ENCODE assay signal across 8 mouse cellular contexts in genomic region chr11:113703758-113704157, GRCm38 (mm10). TPM values are rescaled to one million over a fixed set of nuclear protein-coding genes. Genes with fewer than 3 reads are reported as not detected.
A peak's percentile ranks its signal among the peaks of the same experiment; 100 is the strongest.
DNase-seq lines count a peak whose midpoint lies in the region; ATAC-seq and TF ChIP-seq lines count a peak whose summit lies in the region.

No protein-coding gene starts in this region.

- ATAC-seq in granulocyte monocyte progenitor cell, adult 5-6 weeks (replicated peaks; ENCODE audit: poor library complexity, severe bottlenecking), result peak; percentile 84
- peak; percentile 55; the same call in 1 of the 2 replicates for ATAC-seq in limb, embryonic 13.5 days (ENCODE audit: low FRiP score, low read depth)
- peak; percentile 62; the same call in 1 of the 2 replicates for ATAC-seq in midbrain, postnatal 0 days (ENCODE audit: low FRiP score)
- peak; percentile 72; the same call in 1 of the 2 replicates for ATAC-seq in stomach, embryonic 16.5 days (ENCODE audit: insufficient read depth, low FRiP score)

- H3K4me3 ChIP-seq in limb, embryonic 13.5 days, result no peak overlapping the region
- H3K4me3 ChIP-seq in midbrain, postnatal 0 days (ENCODE audit: low read depth, low read length), result no peak overlapping the region
- H3K4me3 ChIP-seq in stomach, embryonic 16.5 days (replicated peaks; ENCODE audit: low read length), result no peak overlapping the region

- peaks cover 6% of the 10 kb centered on the region for H3K4me1 ChIP-seq in limb, embryonic 13.5 days
- H3K4me1 ChIP-seq in midbrain, postnatal 0 days (ENCODE audit: insufficient read depth, low read length), result no peaks in the 10 kb centered on the region
- H3K4me1 ChIP-seq in stomach, embryonic 16.5 days (ENCODE audit: control insufficient read depth, insufficient read depth, low read length), result 0 out of 2 replicates have a peak, but pooled peaks cover 4% of the 10 kb centered on the region

- 29% methylated on average over 5 of the region's 5 CpGs for WGBS in limb, embryonic 13.5 days
- WGBS in midbrain, postnatal 0 days, result 31% methylated on average over 5 of the region's 5 CpGs
- 27% methylated on average over 5 of the region's 5 CpGs for WGBS in stomach, embryonic 16.5 days

- TF ChIP-seq CTCF in midbrain, postnatal 0 days (IDR thresholded peaks at IDR 0.05), result peak; percentile 100

- 0 out of 2 replicates have a peak, but pooled peaks cover 3% of the 10 kb centered on the region for H3K27me3 ChIP-seq in limb, embryonic 13.5 days
- no peaks in the 10 kb centered on the region for H3K27me3 ChIP-seq in midbrain, postnatal 0 days (ENCODE audit: insufficient read depth, low read length)
- no peaks in the 10 kb centered on the region for H3K27me3 ChIP-seq in stomach, embryonic 16.5 days (ENCODE audit: control insufficient read depth, insufficient read depth, low read length)

- H3K4me2 ChIP-seq in limb, embryonic 13.5 days (replicated peaks), result no peak overlapping the region
- H3K4me2 ChIP-seq in midbrain, postnatal 0 days (ENCODE audit: low read depth, low read length, poor library complexity, severe bottlenecking), result no peak overlapping the region
- no peak overlapping the region for H3K4me2 ChIP-seq in stomach, embryonic 16.5 days (ENCODE audit: low read depth, low read length)

- H3K27ac ChIP-seq in limb, embryonic 13.5 days, result no peak overlapping the region
- no peak overlapping the region for H3K27ac ChIP-seq in midbrain, postnatal 0 days (ENCODE audit: low read depth, low read length)
- no peak overlapping the region for H3K27ac ChIP-seq in stomach, embryonic 16.5 days (ENCODE audit: low read length)

- no peaks in the 10 kb centered on the region for H3K9me3 ChIP-seq in limb, embryonic 13.5 days
- no peaks in the 10 kb centered on the region for H3K9me3 ChIP-seq in midbrain, postnatal 0 days (ENCODE audit: low read length)
- H3K9me3 ChIP-seq in stomach, embryonic 16.5 days (replicated peaks; ENCODE audit: control insufficient read depth, low read length), result no peaks in the 10 kb centered on the region

- no peak overlapping the region for H3K9ac ChIP-seq in limb, embryonic 13.5 days
- H3K9ac ChIP-seq in midbrain, postnatal 0 days (replicated peaks; ENCODE audit: low read length, poor library complexity, severe bottlenecking), result no peak overlapping the region
- H3K9ac ChIP-seq in stomach, embryonic 16.5 days (ENCODE audit: low read length), result no peak overlapping the region

- DNase-seq in A20 (ENCODE audit: low read depth, low spot score), result peak; percentile 69
- peak; percentile 84 for DNase-seq in adrenal gland, adult 2 months
- peak; percentile 69 for DNase-seq in embryo, embryonic 11 days
- DNase-seq in kidney, adult 8-10 months, result peak; percentile 59 to 72
- peak; percentile 77 for DNase-seq in midbrain, postnatal 0 days (ENCODE audit: low spot score)

- H3K36me3 ChIP-seq in limb, embryonic 13.5 days, result peaks cover 20% of the 10 kb centered on the region
- H3K36me3 ChIP-seq in midbrain, postnatal 0 days (ENCODE audit: insufficient read depth, low read length), result no peaks in the 10 kb centered on the region
- no peaks in the 10 kb centered on the region for H3K36me3 ChIP-seq in stomach, embryonic 16.5 days (ENCODE audit: control insufficient read depth, insufficient read depth, low read length)

RNA-seq across cellular contexts. Expression of gene Cpsf4l, which starts 6.1 kb away (rescaled TPM):
- 1 to 10 TPM in 1 of 2 experiments, under 1 TPM in 1; 0.46 to 1.2 TPM for total RNA-seq in adrenal gland, adult 2 months (2021)
- polyA plus RNA-seq in adrenal gland, adult 2 months (2012; rRNA removed), result 0.09 TPM in 1 of 2 replicates, not detected in the other
- not detected in 2 replicates for total RNA-seq in granulocyte monocyte progenitor cell, adult 5-6 weeks (2014; fragmentation: Nextera tagmentation)
- not detected in 2 replicates for total RNA-seq in granulocyte monocyte progenitor cell, adult 5-6 weeks (2017)
- 0.37 and 0.70 TPM in 2 replicates for polyA plus RNA-seq in limb, embryonic 13.5 days (2015; fragmentation: Nextera tagmentation; extraction: Ambion mirVana)
- 0.22 TPM in 1 of 2 replicates, not detected in the other for total RNA-seq in midbrain, postnatal 0 days (2014; rRNA removed)
- polyA plus RNA-seq in midbrain, postnatal 0 days (2015; fragmentation: Nextera tagmentation; extraction: Ambion mirVana), result 0.20 TPM in 2 replicates
- polyA plus RNA-seq in stomach, embryonic 16.5 days (2015; fragmentation: Nextera tagmentation; extraction: Ambion mirVana), result 0.18 and 0.41 TPM in 2 replicates

RNA-seq across cellular contexts. Expression of gene D11Wsu47e, which starts 19.5 kb away (rescaled TPM):
- total RNA-seq in adrenal gland, adult 2 months (2021), result 10 to 100 TPM; 13.4 to 17.8 TPM
- polyA plus RNA-seq in adrenal gland, adult 2 months (2012; rRNA removed), result 3.2 and 4.0 TPM in 2 replicates
- 10.4 and 28.3 TPM in 2 replicates for total RNA-seq in granulocyte monocyte progenitor cell, adult 5-6 weeks (2014; fragmentation: Nextera tagmentation)
- 6.4 and 19.0 TPM in 2 replicates for total RNA-seq in granulocyte monocyte progenitor cell, adult 5-6 weeks (2017)
- polyA plus RNA-seq in limb, embryonic 13.5 days (2015; fragmentation: Nextera tagmentation; extraction: Ambion mirVana), result 22.7 and 23.7 TPM in 2 replicates
- 19.5 and 26.8 TPM in 2 replicates for total RNA-seq in midbrain, postnatal 0 days (2014; rRNA removed)
- polyA plus RNA-seq in midbrain, postnatal 0 days (2015; fragmentation: Nextera tagmentation; extraction: Ambion mirVana), result 27.8 and 27.9 TPM in 2 replicates
- polyA plus RNA-seq in stomach, embryonic 16.5 days (2015; fragmentation: Nextera tagmentation; extraction: Ambion mirVana), result 13.9 and 17.1 TPM in 2 replicates

RNA-seq across cellular contexts. Expression of gene Fam104a, which starts 19.8 kb away (rescaled TPM):
- total RNA-seq in adrenal gland, adult 2 months (2021), result 10 to 100 TPM; 34.4 to 35.9 TPM
- polyA plus RNA-seq in adrenal gland, adult 2 months (2012; rRNA removed), result 52.0 and 52.3 TPM in 2 replicates
- 14.4 and 15.6 TPM in 2 replicates for total RNA-seq in granulocyte monocyte progenitor cell, adult 5-6 weeks (2014; fragmentation: Nextera tagmentation)
- total RNA-seq in granulocyte monocyte progenitor cell, adult 5-6 weeks (2017), result 17.6 and 25.0 TPM in 2 replicates
- 48.0 and 50.1 TPM in 2 replicates for polyA plus RNA-seq in limb, embryonic 13.5 days (2015; fragmentation: Nextera tagmentation; extraction: Ambion mirVana)
- total RNA-seq in midbrain, postnatal 0 days (2014; rRNA removed), result 29.5 and 30.1 TPM in 2 replicates
- 46.3 and 48.7 TPM in 2 replicates for polyA plus RNA-seq in midbrain, postnatal 0 days (2015; fragmentation: Nextera tagmentation; extraction: Ambion mirVana)
- polyA plus RNA-seq in stomach, embryonic 16.5 days (2015; fragmentation: Nextera tagmentation; extraction: Ambion mirVana), result 36.2 and 41.2 TPM in 2 replicates

RNA-seq across cellular contexts. Expression of gene Cdc42ep4, which starts 47.9 kb away (rescaled TPM):
- 100 to 1,000 TPM in 1 of 2 experiments, 10 to 100 TPM in 1; 96.8 to 142 TPM for total RNA-seq in adrenal gland, adult 2 months (2021)
- 155 and 228 TPM in 2 replicates for polyA plus RNA-seq in adrenal gland, adult 2 months (2012; rRNA removed)
- total RNA-seq in granulocyte monocyte progenitor cell, adult 5-6 weeks (2014; fragmentation: Nextera tagmentation), result 13.9 and 15.5 TPM in 2 replicates
- total RNA-seq in granulocyte monocyte progenitor cell, adult 5-6 weeks (2017), result 14.8 and 21.5 TPM in 2 replicates
- polyA plus RNA-seq in limb, embryonic 13.5 days (2015; fragmentation: Nextera tagmentation; extraction: Ambion mirVana), result 96.6 and 102 TPM in 2 replicates
- 88.0 and 89.5 TPM in 2 replicates for total RNA-seq in midbrain, postnatal 0 days (2014; rRNA removed)
- 60.3 and 63.2 TPM in 2 replicates for polyA plus RNA-seq in midbrain, postnatal 0 days (2015; fragmentation: Nextera tagmentation; extraction: Ambion mirVana)
- 59.7 and 62.0 TPM in 2 replicates for polyA plus RNA-seq in stomach, embryonic 16.5 days (2015; fragmentation: Nextera tagmentation; extraction: Ambion mirVana)

RNA-seq across cellular contexts. Expression of gene Slc39a11, which starts 53.9 kb away (rescaled TPM):
- total RNA-seq in adrenal gland, adult 2 months (2021), result 10 to 100 TPM; 22.9 to 34.4 TPM
- polyA plus RNA-seq in adrenal gland, adult 2 months (2012; rRNA removed), result 31.5 and 32.1 TPM in 2 replicates
- total RNA-seq in granulocyte monocyte progenitor cell, adult 5-6 weeks (2014; fragmentation: Nextera tagmentation), result 24.8 and 37.0 TPM in 2 replicates
- total RNA-seq in granulocyte monocyte progenitor cell, adult 5-6 weeks (2017), result 30.5 and 36.9 TPM in 2 replicates
- 25.9 and 26.4 TPM in 2 replicates for polyA plus RNA-seq in limb, embryonic 13.5 days (2015; fragmentation: Nextera tagmentation; extraction: Ambion mirVana)
- 56.0 and 62.5 TPM in 2 replicates for total RNA-seq in midbrain, postnatal 0 days (2014; rRNA removed)
- polyA plus RNA-seq in midbrain, postnatal 0 days (2015; fragmentation: Nextera tagmentation; extraction: Ambion mirVana), result 35.9 and 40.4 TPM in 2 replicates
- polyA plus RNA-seq in stomach, embryonic 16.5 days (2015; fragmentation: Nextera tagmentation; extraction: Ambion mirVana), result 47.9 and 50.3 TPM in 2 replicates
